In the genomic region with DNA sequence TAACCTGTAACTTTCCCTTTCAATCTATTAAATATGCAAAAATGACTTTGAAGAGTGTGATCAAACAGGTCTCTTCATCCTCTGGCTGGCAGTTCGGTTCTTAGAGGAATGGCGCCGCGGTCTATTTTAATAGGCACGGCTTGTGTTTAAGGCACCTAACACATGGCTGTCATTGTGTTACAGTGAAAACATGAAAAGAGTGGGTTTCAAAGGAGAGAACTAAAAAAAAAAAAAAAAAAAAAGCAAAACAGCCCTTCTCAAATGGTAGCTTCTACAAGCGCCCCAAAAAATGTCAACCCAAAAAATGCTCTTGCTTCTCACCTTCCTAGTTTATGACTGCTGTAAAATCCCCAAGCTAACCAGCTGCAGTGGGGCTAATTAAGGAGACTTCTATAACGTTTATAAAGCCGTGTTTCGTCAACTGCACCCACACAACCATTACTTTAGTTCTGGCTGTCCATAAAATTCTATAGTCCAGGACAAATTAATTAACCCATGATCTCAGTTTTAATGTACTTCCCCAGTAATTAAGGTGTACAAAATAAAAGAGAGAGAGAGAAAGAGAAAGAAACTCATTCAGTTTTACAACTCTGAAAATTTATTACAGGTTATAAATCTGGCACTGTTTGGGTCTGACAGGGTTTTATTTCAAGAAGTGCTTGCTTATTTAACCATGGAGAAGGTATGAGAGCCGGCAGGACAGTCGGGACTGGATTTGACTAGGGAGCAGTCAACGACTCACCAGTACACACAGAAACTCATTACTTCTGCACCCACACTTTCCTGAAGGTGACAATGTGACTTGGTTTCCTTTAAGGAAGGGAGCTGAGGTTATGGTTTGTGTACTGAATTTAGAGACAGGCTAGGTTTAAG, we compare ENCODE assay signal across 15 mouse cellular contexts. TPM values are rescaled to one million over a fixed set of nuclear protein-coding genes. Genes with fewer than 3 reads are reported as not detected.
DNase-seq lines count a peak whose midpoint lies in the region; ATAC-seq and TF ChIP-seq lines count a peak whose summit lies in the region.
"Had no signal": no experiment of that assay in that cellular context is flagged by ENCODE, and none has a peak within 500 bp of the region (broad histone marks: within the 10 kb centered on the region; RNA-seq: fewer than 3 reads in every experiment).

No protein-coding gene starts in this region.

- no peaks in the 10 kb centered on the region for H3K9me3 ChIP-seq in forebrain, embryonic 16.5 days (ENCODE audit: control insufficient read depth, low read length)
- no peaks in the 10 kb centered on the region for H3K9me3 ChIP-seq in limb, embryonic 11.5 days (ENCODE audit: control insufficient read depth, low read length)
- H3K9me3 ChIP-seq: heart, embryonic 15.5 days; hindbrain, embryonic 12.5 days had no signal

- 23% methylated on average over 12 of the region's 12 CpGs for WGBS in forebrain, embryonic 16.5 days
- 13% methylated on average over 12 of the region's 12 CpGs for WGBS in limb, embryonic 11.5 days

- 0 out of 2 replicates have a peak, but pooled peaks have one; percentile 45 for ATAC-seq in forebrain, embryonic 16.5 days
- ATAC-seq in limb, embryonic 11.5 days (ENCODE audit: insufficient number of reproducible peaks, low FRiP score, low TSS enrichment, low read depth) = peak; percentile 69
- no peak for ATAC-seq in granulocyte monocyte progenitor cell, adult 5-6 weeks (replicated peaks; ENCODE audit: poor library complexity, severe bottlenecking)

- H3K9ac ChIP-seq in forebrain, embryonic 16.5 days (replicated peaks; ENCODE audit: low read depth, low read length) = no peak overlapping the region
- no peak overlapping the region for H3K9ac ChIP-seq in limb, embryonic 11.5 days (ENCODE audit: low read length)
- H3K9ac ChIP-seq: heart, embryonic 15.5 days; hindbrain, embryonic 12.5 days; liver, embryonic 14.5 days had no signal

- H3K27me3 ChIP-seq in forebrain, embryonic 16.5 days (replicated peaks; ENCODE audit: control insufficient read depth, insufficient read depth, low read length) = 0 out of 2 replicates have a peak, but pooled peaks cover 3% of the 10 kb centered on the region
- no peaks in the 10 kb centered on the region for H3K27me3 ChIP-seq in limb, embryonic 11.5 days (ENCODE audit: control insufficient read depth, insufficient read depth, low read length)
- H3K27me3 ChIP-seq: heart, embryonic 15.5 days; hindbrain, embryonic 12.5 days had no signal

- H3K4me3 ChIP-seq in gastrocnemius, adult 2 months = peak overlapping the region; percentile 47; the same call in 1 of the 2 replicates
- H3K4me3 ChIP-seq in forebrain, embryonic 16.5 days (replicated peaks; ENCODE audit: low read length) = no peak overlapping the region
- H3K4me3 ChIP-seq in limb, embryonic 11.5 days (ENCODE audit: low read depth, low read length) = no peak overlapping the region
- H3K4me3 ChIP-seq: heart, embryonic 15.5 days; hindbrain, embryonic 12.5 days; left cerebral cortex, adult 2 months had no signal

- H3K4me2 ChIP-seq in forebrain, embryonic 16.5 days (ENCODE audit: low read length) = peak overlapping the region; percentile 42
- H3K4me2 ChIP-seq in limb, embryonic 11.5 days (ENCODE audit: low read depth, severe bottlenecking) = peak overlapping the region; percentile 39; the same call in 1 of the 2 replicates
- H3K4me2 ChIP-seq: heart, embryonic 15.5 days; hindbrain, embryonic 12.5 days had no signal

- DNase-seq in gastrocnemius, adult 2 months = no peak
- DNase-seq in gastrocnemius, postnatal 10 days = no peak
- DNase-seq in A20 (ENCODE audit: low read depth, low spot score) = peak; percentile 4
- DNase-seq in limb, embryonic 11.5 days (ENCODE audit: low spot score) = peak; percentile 59
- no peak for DNase-seq in thymus, postnatal 10 days (ENCODE audit: low spot score in 2 of 2)
- DNase-seq in left cerebral cortex, postnatal 25 days (ENCODE audit: low spot score in 2 of 2) = no peak
- DNase-seq: adrenal gland, adult 8-10 months; cerebellum, postnatal 14 days; lung, postnatal 10 days had no signal

- H3K4me1 ChIP-seq in forebrain, embryonic 16.5 days (replicated peaks; ENCODE audit: control insufficient read depth, insufficient read depth, low read length) = peaks cover 10% of the 10 kb centered on the region
- peaks cover 30% of the 10 kb centered on the region for H3K4me1 ChIP-seq in limb, embryonic 11.5 days (ENCODE audit: control insufficient read depth, insufficient read depth, low read length)
- H3K4me1 ChIP-seq: heart, embryonic 15.5 days; hindbrain, embryonic 12.5 days had no signal

- H3K27ac ChIP-seq in gastrocnemius, adult 2 months = no peak overlapping the region
- H3K27ac ChIP-seq in forebrain, embryonic 16.5 days (ENCODE audit: low read length) = no peak overlapping the region
- H3K27ac ChIP-seq in limb, embryonic 11.5 days (replicated peaks; ENCODE audit: low read depth, low read length) = peak overlapping the region; percentile 61; the same call in 1 of the 2 replicates
- H3K27ac ChIP-seq: heart, embryonic 15.5 days; hindbrain, embryonic 12.5 days; left cerebral cortex, adult 2 months; liver, embryonic 14.5 days had no signal

- intact Hi-C loops in gastrocnemius, adult 2 months (cut with DNase I) = no loop called here
- intact Hi-C loops in left cerebral cortex, postnatal 25 days (cut with DNase I) = no loop called here

- no peaks in the 10 kb centered on the region for H3K36me3 ChIP-seq in forebrain, embryonic 16.5 days (ENCODE audit: control insufficient read depth, insufficient read depth)
- H3K36me3 ChIP-seq in limb, embryonic 11.5 days (ENCODE audit: control insufficient read depth, insufficient read depth, low read length) = peaks cover 6% of the 10 kb centered on the region; the same call in 1 of the 2 replicates

- TF ChIP-seq CTCF in gastrocnemius, adult 2 months (IDR thresholded peaks at IDR 0.05) = no peak

RNA-seq across cellular contexts. Expression of gene Bend4, which starts 27.3 kb away (rescaled TPM):
- under 1 TPM; 0.26 to 0.39 TPM for total RNA-seq in gastrocnemius, adult 2 months (2021)
- total RNA-seq in gastrocnemius, postnatal 10 days (2021) = 1 to 10 TPM; 1.8 to 2.1 TPM
- 7.6 and 8.7 TPM in 2 replicates for polyA plus RNA-seq in forebrain, embryonic 16.5 days (2015; fragmentation: Nextera tagmentation; extraction: Ambion mirVana)
- 12.1 and 16.0 TPM in 2 replicates for polyA plus RNA-seq in limb, embryonic 11.5 days (2014; fragmentation: Nextera tagmentation; extraction: Ambion mirVana)
- total RNA-seq in granulocyte monocyte progenitor cell, adult 5-6 weeks (2014; fragmentation: Nextera tagmentation) = 0.85 and 1.0 TPM in 2 replicates
- 0.72 and 1.3 TPM in 2 replicates for total RNA-seq in granulocyte monocyte progenitor cell, adult 5-6 weeks (2017)
- total RNA-seq in left cerebral cortex, postnatal 25 days (2021) = 1 to 10 TPM; 8.2 to 8.3 TPM

Comparison
In these comparisons a context has a peak if more than half of its experiments do, and no peak if none do; other contexts are left out.
1. DNase-seq: peak in A20 (single experiment) and limb, embryonic 11.5 days (single experiment); none in gastrocnemius, adult 2 months (single experiment), gastrocnemius, postnatal 10 days (single experiment), thymus, postnatal 10 days (0 of 2) and left cerebral cortex, postnatal 25 days (0 of 2).